Mouse (Mus musculus): Measurements from ENCODE around the gene Cdk5r2. TPM values are rescaled to one million over a fixed set of nuclear protein-coding genes. Genes with fewer than 3 reads are reported as not detected.

The Cdk5r2 gene
- polyA plus RNA-seq (2012; rRNA removed), result 1.2 and 2.1 TPM in 2 replicates

DNA sequence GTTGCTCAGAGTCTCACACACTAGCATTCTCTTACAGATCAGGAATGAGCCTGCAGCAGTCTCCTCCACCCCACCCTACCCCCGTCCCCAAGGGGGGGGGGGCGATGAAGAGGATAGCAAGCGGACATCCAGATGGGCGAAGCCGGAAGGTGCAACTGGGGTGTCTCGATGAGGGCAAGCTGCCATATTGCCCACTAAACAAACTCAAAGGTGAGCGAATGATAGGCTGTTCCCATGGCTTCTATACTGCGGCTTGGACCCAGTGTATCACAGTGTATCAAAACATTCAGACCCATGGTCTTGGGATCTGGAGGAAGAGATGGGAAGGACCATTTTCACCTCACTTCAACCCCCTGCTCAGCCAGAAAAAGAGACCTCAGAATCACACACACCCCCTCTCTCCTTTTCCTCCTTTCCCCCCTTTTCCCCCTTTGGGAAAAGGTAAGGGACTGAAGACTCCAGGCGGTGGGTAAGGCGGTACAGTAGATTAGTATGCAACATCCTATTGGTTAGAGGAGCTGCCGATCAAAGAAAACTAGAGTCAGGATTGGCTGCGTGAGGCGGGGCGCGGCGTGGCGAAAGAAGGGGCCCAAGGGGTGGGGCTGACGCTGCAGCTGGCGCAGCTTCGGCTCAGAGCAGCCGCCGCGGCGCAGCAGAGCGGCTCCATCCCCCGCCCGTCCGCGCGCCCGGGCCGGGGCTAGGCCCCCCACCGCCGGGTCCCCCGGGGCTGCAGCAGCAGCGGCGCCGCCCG, at the start of gene Cdk5r2:
Cdk5r2 (plus strand) TSS at position 629 of the 751 bp plus-strand sequence.
- Histone ChIP-seq H3K27ac (ENCODE audit: insufficient read depth, low read depth, low read length) (no peak within 1 kb of the TSS), H3K27me3 (ENCODE audit: control insufficient read depth, insufficient read depth, low read length) (peaks cover 81% of the 10 kb centered on the region), H3K4me3 (ENCODE audit: low read depth, low read length) (peak within 1 kb of the TSS; percentile 54), H3K36me3 (ENCODE audit: control insufficient read depth, insufficient read depth, low read length) (no peaks in the 10 kb centered on the region), H3K4me1 (ENCODE audit: control insufficient read depth, insufficient read depth, insufficient read length, low read length) (peaks cover 11% of the 10 kb centered on the region)
- no peak for TF ChIP-seq POLR2A (IDR thresholded peaks at IDR 0.05; ENCODE audit: low read depth, low read length)
- WGBS, result 5% methylated on average over 39 of the region's 39 CpGs

DNA sequence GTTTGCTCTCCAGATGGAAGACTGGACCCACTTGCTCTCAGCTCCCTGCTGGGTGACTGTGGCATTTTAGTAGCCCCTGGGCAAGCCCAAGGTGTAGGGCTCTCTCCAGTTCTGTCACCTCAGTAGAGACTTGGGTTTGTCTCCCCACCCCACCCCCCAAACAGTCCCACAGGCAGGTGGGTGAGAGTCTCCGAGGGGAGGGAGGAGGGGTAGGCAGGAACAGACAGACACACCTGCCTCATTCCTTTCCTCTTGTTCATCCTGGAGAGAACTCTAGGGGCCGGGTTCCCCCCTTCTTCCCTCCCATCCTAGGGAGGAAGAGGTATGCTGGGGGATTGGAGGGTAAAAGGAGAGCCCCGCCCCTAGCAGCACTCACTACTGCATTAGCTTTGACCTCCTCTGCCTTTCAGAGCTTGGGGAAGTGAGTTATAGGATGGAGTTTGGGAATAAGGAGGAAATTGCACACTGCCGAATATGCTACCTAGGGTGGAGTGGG, 49.3 kb upstream of the Cdk5r2 start:
- no peak for TF ChIP-seq POLR2A (IDR thresholded peaks at IDR 0.05; ENCODE audit: low read depth, low read length)
- no peak for TF ChIP-seq CTCF (IDR thresholded peaks at IDR 0.05; ENCODE audit: extremely low read depth, insufficient read length, insufficient replicate concordance, low read depth, low read length)
- H3K27ac ChIP-seq (ENCODE audit: insufficient read depth, low read depth, low read length), result no peak overlapping the region
- H3K27me3 ChIP-seq (ENCODE audit: control insufficient read depth, insufficient read depth, low read length), result peaks cover 71% of the 10 kb centered on the region
- no peaks in the 10 kb centered on the region for H3K36me3 ChIP-seq (ENCODE audit: control insufficient read depth, insufficient read depth, low read length)
- no peak overlapping the region for H3K4me3 ChIP-seq (ENCODE audit: low read depth, low read length)
- 33% methylated on average over 4 of the region's 4 CpGs for WGBS
- H3K4me1 ChIP-seq (ENCODE audit: control insufficient read depth, insufficient read depth, insufficient read length, low read length), result peaks cover 10% of the 10 kb centered on the region

DNA sequence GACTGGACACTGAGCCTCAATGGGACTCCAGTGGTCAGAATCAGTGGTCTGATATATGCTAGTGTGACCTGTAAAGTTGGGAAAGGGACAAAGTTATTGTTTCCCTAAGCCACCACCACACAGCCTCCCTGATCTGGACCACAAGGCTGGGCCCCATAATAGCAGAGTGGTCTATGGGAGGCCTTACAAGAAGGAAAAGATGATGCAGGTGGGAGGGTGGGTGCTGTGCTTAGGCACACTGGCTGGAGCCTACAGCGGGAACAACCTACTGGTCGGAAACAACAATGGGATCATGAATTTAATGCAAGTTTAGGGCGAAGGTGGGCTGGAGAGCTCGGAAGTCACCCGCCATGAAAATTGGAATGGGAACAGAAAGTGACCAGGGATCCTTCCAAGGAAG, 48.9 kb upstream of the Cdk5r2 start:
- WGBS, result 43% methylated on average over 5 of the region's 5 CpGs
- TF ChIP-seq POLR2A (IDR thresholded peaks at IDR 0.05; ENCODE audit: low read depth, low read length), result no peak
- TF ChIP-seq CTCF (IDR thresholded peaks at IDR 0.05; ENCODE audit: extremely low read depth, insufficient read length, insufficient replicate concordance, low read depth, low read length), result no peak
- H3K27me3 ChIP-seq (ENCODE audit: control insufficient read depth, insufficient read depth, low read length), result peaks cover 71% of the 10 kb centered on the region
- H3K27ac ChIP-seq (ENCODE audit: insufficient read depth, low read depth, low read length), result no peak overlapping the region
- H3K4me3 ChIP-seq (ENCODE audit: low read depth, low read length), result no peak overlapping the region
- no peaks in the 10 kb centered on the region for H3K36me3 ChIP-seq (ENCODE audit: control insufficient read depth, insufficient read depth, low read length)
- H3K4me1 ChIP-seq (ENCODE audit: control insufficient read depth, insufficient read depth, insufficient read length, low read length), result peaks cover 10% of the 10 kb centered on the region

DNA sequence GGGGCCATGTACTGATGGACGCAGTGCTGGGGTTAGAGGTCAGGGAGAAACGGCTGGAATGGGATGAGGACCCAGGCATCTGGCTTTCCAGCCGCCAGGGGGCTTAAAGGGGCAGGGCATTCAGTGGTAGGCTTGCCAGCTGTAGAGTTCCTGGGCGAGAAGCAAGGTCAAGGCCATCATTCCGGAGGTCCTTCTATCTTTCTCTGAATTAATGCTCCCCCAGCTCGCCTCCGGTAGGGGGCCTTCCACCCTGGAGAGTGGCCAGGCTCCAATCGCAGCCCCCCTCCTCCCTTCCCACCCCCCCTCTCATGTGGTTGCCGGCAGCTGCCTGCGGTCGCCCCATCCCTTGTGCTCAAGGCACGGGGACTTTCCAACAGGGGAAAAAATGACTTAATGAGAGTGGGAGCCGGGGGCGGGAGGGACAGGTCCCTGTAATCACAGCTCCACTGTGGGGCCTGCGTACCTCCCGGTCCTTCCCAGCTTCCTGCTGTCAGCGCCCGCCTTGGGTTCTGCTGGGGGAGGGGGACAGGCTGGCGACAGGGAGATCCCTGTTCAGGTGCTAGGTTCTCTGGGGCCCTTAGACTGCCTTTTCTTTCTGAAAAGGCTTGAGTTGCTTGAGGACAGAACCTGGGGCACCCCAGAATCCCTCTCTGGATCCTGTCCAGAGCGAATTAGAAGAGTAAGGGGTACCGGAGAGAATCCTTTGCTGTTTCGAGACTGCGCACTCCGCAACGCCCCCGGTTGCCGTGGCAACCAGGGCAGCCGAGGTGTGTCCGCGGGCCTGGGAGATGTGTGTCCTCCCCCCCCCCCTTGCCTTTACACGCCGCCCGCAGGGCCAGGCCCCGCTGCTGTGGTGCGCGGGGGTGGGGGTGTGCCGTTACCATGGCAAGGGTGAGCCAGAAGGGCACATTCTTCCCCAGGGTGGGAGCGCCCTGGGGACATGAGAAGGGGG, 48.1 kb upstream of the Cdk5r2 start:
- WGBS, result 2% methylated on average over 38 of the region's 38 CpGs
- no peak overlapping the region for H3K27ac ChIP-seq (ENCODE audit: insufficient read depth, low read depth, low read length)
- H3K27me3 ChIP-seq (ENCODE audit: control insufficient read depth, insufficient read depth, low read length), result peaks cover 70% of the 10 kb centered on the region
- 0 out of 2 replicates have a peak, but pooled peaks have one; percentile 11 for TF ChIP-seq CTCF (IDR thresholded peaks at IDR 0.05; ENCODE audit: extremely low read depth, insufficient read length, insufficient replicate concordance, low read depth, low read length)
- TF ChIP-seq POLR2A (IDR thresholded peaks at IDR 0.05; ENCODE audit: low read depth, low read length), result no peak
- H3K36me3 ChIP-seq (ENCODE audit: control insufficient read depth, insufficient read depth, low read length), result no peaks in the 10 kb centered on the region
- no peak overlapping the region for H3K4me3 ChIP-seq (ENCODE audit: low read depth, low read length)
- H3K4me1 ChIP-seq (ENCODE audit: control insufficient read depth, insufficient read depth, insufficient read length, low read length), result peaks cover 10% of the 10 kb centered on the region

DNA sequence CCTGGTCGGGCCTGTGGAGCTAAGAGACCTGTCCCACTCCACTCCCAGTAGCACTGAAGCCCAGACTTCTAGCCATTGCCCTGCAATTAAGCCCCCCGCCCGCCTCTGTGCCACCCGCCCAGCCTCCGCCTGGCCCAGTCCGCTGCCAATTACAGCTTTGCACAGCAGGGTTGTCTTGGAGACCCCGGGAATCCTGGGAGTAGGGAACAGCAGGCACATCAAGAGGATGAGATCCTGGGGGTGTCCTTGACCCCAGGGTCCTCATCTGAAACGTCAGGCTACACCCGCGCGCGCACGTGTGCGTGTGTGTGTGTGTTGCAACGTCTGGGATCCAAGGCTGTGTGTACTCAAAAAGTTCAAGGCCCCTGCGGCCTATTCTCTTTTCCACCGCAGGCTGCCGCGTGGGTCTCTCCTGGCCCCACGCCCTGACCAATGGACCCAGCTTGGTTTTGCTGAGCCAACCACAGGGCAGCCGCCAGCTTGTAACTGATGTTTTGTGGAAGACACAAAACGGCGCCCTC, 47.1 kb upstream of the Cdk5r2 start:
- no peaks in the 10 kb centered on the region for H3K36me3 ChIP-seq (ENCODE audit: control insufficient read depth, insufficient read depth, low read length)
- no peak overlapping the region for H3K27ac ChIP-seq (ENCODE audit: insufficient read depth, low read depth, low read length)
- no peak for TF ChIP-seq POLR2A (IDR thresholded peaks at IDR 0.05; ENCODE audit: low read depth, low read length)
- no peak for TF ChIP-seq CTCF (IDR thresholded peaks at IDR 0.05; ENCODE audit: extremely low read depth, insufficient read length, insufficient replicate concordance, low read depth, low read length)
- H3K27me3 ChIP-seq (ENCODE audit: control insufficient read depth, insufficient read depth, low read length), result peaks cover 62% of the 10 kb centered on the region
- peaks cover 10% of the 10 kb centered on the region for H3K4me1 ChIP-seq (ENCODE audit: control insufficient read depth, insufficient read depth, insufficient read length, low read length)
- WGBS, result 16% methylated on average over 23 of the region's 23 CpGs
- H3K4me3 ChIP-seq (ENCODE audit: low read depth, low read length), result no peak overlapping the region

DNA sequence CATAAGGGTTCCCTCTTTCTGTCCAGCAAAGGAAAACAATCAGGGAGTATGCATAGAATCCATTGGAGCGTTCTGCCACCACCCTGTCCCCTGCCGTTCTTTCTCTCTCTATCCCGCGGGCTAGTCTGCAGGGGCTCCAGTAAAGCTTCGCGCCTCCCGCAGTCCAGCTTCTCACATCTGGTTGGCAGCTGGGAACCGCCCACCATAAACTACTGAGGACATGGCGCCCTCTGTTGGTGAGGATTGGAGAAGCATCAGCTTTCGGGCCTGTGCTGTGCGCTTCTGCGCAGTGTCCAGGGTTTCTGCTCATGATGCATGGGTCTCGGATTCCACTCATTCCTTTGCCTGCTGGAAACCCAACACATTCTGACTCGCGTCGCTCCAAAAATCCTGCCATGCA, 46.7 kb upstream of the Cdk5r2 start:
- H3K4me3 ChIP-seq (ENCODE audit: low read depth, low read length), result no peak overlapping the region
- TF ChIP-seq POLR2A (IDR thresholded peaks at IDR 0.05; ENCODE audit: low read depth, low read length), result peak; percentile 32; the same call in 1 of the 2 replicates
- peak; percentile 91 for TF ChIP-seq CTCF (IDR thresholded peaks at IDR 0.05; ENCODE audit: extremely low read depth, insufficient read length, insufficient replicate concordance, low read depth, low read length)
- H3K27me3 ChIP-seq (ENCODE audit: control insufficient read depth, insufficient read depth, low read length), result peaks cover 58% of the 10 kb centered on the region
- 3% methylated on average over 16 of the region's 16 CpGs for WGBS
- H3K36me3 ChIP-seq (ENCODE audit: control insufficient read depth, insufficient read depth, low read length), result no peaks in the 10 kb centered on the region
- peaks cover 10% of the 10 kb centered on the region for H3K4me1 ChIP-seq (ENCODE audit: control insufficient read depth, insufficient read depth, insufficient read length, low read length)
- no peak overlapping the region for H3K27ac ChIP-seq (ENCODE audit: insufficient read depth, low read depth, low read length)
